Mouse (Mus musculus): ENCODE results near the gene Ccdc80. TPM values are rescaled to one million over a fixed set of nuclear protein-coding genes. Genes with fewer than 3 reads are reported as not detected.

The Ccdc80 gene
- total RNA-seq (2017): 3.6 TPM in 1 of 3 replicates, not detected in the others

GRCm38 (mm10) chr16:45093137-45093731, at the start of gene Ccdc80:
TSS of gene Ccdc80 (plus strand) at chr16:45093402.
- no peak for ATAC-seq (replicated peaks; ENCODE audit: insufficient number of reproducible peaks, low FRiP score, low TSS enrichment, poor library complexity, severe bottlenecking)

- ATAC-seq (replicated peaks; ENCODE audit: insufficient number of reproducible peaks, low FRiP score, low TSS enrichment, poor library complexity, severe bottlenecking): 0 out of 2 replicates have a peak, but pooled peaks have one; percentile 63
Measured at GRCm38 (mm10) chr16:45044844-45045243, 48.4 kb upstream of the Ccdc80 start.

- ATAC-seq (replicated peaks; ENCODE audit: insufficient number of reproducible peaks, low FRiP score, low TSS enrichment, poor library complexity, severe bottlenecking): no peak
Measured at GRCm38 (mm10) chr16:45057222-45057621, 36.0 kb upstream of the Ccdc80 start.

GRCm38 (mm10) chr16:45057922-45058321, 35.3 kb upstream of the Ccdc80 start:
- no peak for ATAC-seq (replicated peaks; ENCODE audit: insufficient number of reproducible peaks, low FRiP score, low TSS enrichment, poor library complexity, severe bottlenecking)

GRCm38 (mm10) chr16:45061140-45061539, 32.1 kb upstream of the Ccdc80 start:
- ATAC-seq (replicated peaks; ENCODE audit: insufficient number of reproducible peaks, low FRiP score, low TSS enrichment, poor library complexity, severe bottlenecking): no peak

- no peak for ATAC-seq (replicated peaks; ENCODE audit: insufficient number of reproducible peaks, low FRiP score, low TSS enrichment, poor library complexity, severe bottlenecking)
Measured at GRCm38 (mm10) chr16:45070383-45071083, 22.7 kb upstream of the Ccdc80 start.

GRCm38 (mm10) chr16:45071424-45071823, 21.8 kb upstream of the Ccdc80 start:
- ATAC-seq (replicated peaks; ENCODE audit: insufficient number of reproducible peaks, low FRiP score, low TSS enrichment, poor library complexity, severe bottlenecking): no peak

- no peak for ATAC-seq (replicated peaks; ENCODE audit: insufficient number of reproducible peaks, low FRiP score, low TSS enrichment, poor library complexity, severe bottlenecking)
Measured at GRCm38 (mm10) chr16:45077517-45078080, 15.6 kb upstream of the Ccdc80 start.

- no peak for ATAC-seq (replicated peaks; ENCODE audit: insufficient number of reproducible peaks, low FRiP score, low TSS enrichment, poor library complexity, severe bottlenecking)
Measured at GRCm38 (mm10) chr16:45079322-45079721, 13.9 kb upstream of the Ccdc80 start.

GRCm38 (mm10) chr16:45088842-45089241, 4.4 kb upstream of the Ccdc80 start:
- ATAC-seq (replicated peaks; ENCODE audit: insufficient number of reproducible peaks, low FRiP score, low TSS enrichment, poor library complexity, severe bottlenecking): no peak

- ATAC-seq (replicated peaks; ENCODE audit: insufficient number of reproducible peaks, low FRiP score, low TSS enrichment, poor library complexity, severe bottlenecking): peak; percentile 80
Measured at GRCm38 (mm10) chr16:45090005-45090404, 3.2 kb upstream of the Ccdc80 start.

GRCm38 (mm10) chr16:45094136-45094756, 1.0 kb downstream of the Ccdc80 start:
- ATAC-seq (replicated peaks; ENCODE audit: insufficient number of reproducible peaks, low FRiP score, low TSS enrichment, poor library complexity, severe bottlenecking): no peak

- ATAC-seq (replicated peaks; ENCODE audit: insufficient number of reproducible peaks, low FRiP score, low TSS enrichment, poor library complexity, severe bottlenecking): no peak
Measured at GRCm38 (mm10) chr16:45095030-45095429, 1.8 kb downstream of the Ccdc80 start.

- ATAC-seq (replicated peaks; ENCODE audit: insufficient number of reproducible peaks, low FRiP score, low TSS enrichment, poor library complexity, severe bottlenecking): no peak
Measured at GRCm38 (mm10) chr16:45095561-45096482, 2.6 kb downstream of the Ccdc80 start.

GRCm38 (mm10) chr16:45097467-45097866, 4.3 kb downstream of the Ccdc80 start:
- no peak for ATAC-seq (replicated peaks; ENCODE audit: insufficient number of reproducible peaks, low FRiP score, low TSS enrichment, poor library complexity, severe bottlenecking)

- ATAC-seq (replicated peaks; ENCODE audit: insufficient number of reproducible peaks, low FRiP score, low TSS enrichment, poor library complexity, severe bottlenecking): no peak
Measured at GRCm38 (mm10) chr16:45098186-45098885, 5.1 kb downstream of the Ccdc80 start.

GRCm38 (mm10) chr16:45098886-45099210, 5.6 kb downstream of the Ccdc80 start:
- no peak for ATAC-seq (replicated peaks; ENCODE audit: insufficient number of reproducible peaks, low FRiP score, low TSS enrichment, poor library complexity, severe bottlenecking)

GRCm38 (mm10) chr16:45100892-45101291, 7.7 kb downstream of the Ccdc80 start:
- no peak for ATAC-seq (replicated peaks; ENCODE audit: insufficient number of reproducible peaks, low FRiP score, low TSS enrichment, poor library complexity, severe bottlenecking)
